Mouse (Mus musculus) erythroblast, embryonic 14.5 days (primary cell): ENCODE measurements around the gene Gtf2i. TPM values are rescaled to one million over a fixed set of nuclear protein-coding genes. Genes with fewer than 3 reads are reported as not detected.

ENCODE experiments used
- H3K27me3 ChIP-seq: 2 replicates; pipeline ENCODE4 v1.6.1; 2012; ENCODE audit warnings: inconsistent platforms; ENCODE audit not compliant: control insufficient read depth
- H3K36me3 ChIP-seq: 2 replicates; pipeline ENCODE4 v1.6.1; 2012; ENCODE audit warnings: mild to moderate bottlenecking, inconsistent platforms; ENCODE audit not compliant: control insufficient read depth
- H3K4me1 ChIP-seq: 2 replicates; pipeline ENCODE4 v1.6.1; 2012; ENCODE audit warnings: inconsistent platforms; ENCODE audit not compliant: control insufficient read depth
- H3K4me3 ChIP-seq: replicated peaks from 2 replicates; pipeline ENCODE3; 2012; ENCODE audit warnings: moderate library complexity, mild to moderate bottlenecking, inconsistent platforms
- H3K9me3 ChIP-seq: 2 replicates; pipeline ENCODE4 v1.6.1; 2012; ENCODE audit warnings: low read length, inconsistent platforms, mixed read lengths; ENCODE audit not compliant: control insufficient read depth
- GATA1 ChIP-seq: IDR thresholded peaks from 2 replicates; pipeline ENCODE4 v1.6.1; 2012; ENCODE audit warnings: low read length, inconsistent platforms, mixed read lengths
- TAL1 ChIP-seq: IDR thresholded peaks from 3 replicates; pipeline ENCODE4 v1.6.1; 2012; ENCODE audit warnings: low read length, inconsistent platforms, mixed read lengths
- polyA plus RNA-seq: library from polyadenylated mRNA; stranded (reverse); fragments of >175 nt; gene quantifications from 2 replicates; pipeline ENCODE4 v1.2.3, GENCODE M21; 2012

Gtf2i gene
- polyA plus RNA-seq, 1 experiment: 4.4 TPM

- Histone ChIP-seq H3K27me3 (no peaks in the 10 kb centered on the region), H3K4me3 (no peak overlapping the region), H3K4me1 (no peaks in the 10 kb centered on the region), H3K9me3 (no peaks in the 10 kb centered on the region), H3K36me3 (peaks cover 95% of the 10 kb centered on the region)
- no peak for TF ChIP-seq GATA1
- TF ChIP-seq TAL1: no peak
Measured at GRCm38 (mm10) chr5:134288071-134288470, 26.5 kb downstream of the Gtf2i start.

DNA sequence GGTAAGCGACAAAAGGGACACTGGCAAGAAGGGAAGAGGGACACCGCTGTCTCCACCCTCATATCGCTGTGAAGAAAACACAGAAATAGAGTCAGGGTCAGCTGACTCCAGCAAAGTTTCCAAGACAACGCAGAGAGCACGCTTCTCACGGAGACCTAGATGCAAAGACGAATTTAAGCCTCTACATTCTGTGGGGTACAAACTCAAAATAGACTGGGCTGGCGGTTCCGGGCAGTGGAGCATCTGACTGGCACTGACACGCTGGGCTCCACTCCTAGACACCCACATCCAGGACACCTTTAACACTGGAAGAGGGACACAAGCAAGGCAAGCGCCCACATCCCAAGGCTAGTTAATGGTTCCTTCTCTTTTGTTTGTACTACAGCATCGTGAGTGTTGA lies 29.6 kb downstream of the Gtf2i start:
- Histone ChIP-seq H3K4me1 (no peaks in the 10 kb centered on the region), H3K9me3 (no peaks in the 10 kb centered on the region), H3K36me3 (peaks cover 94% of the 10 kb centered on the region), H3K4me3 (no peak overlapping the region), H3K27me3 (no peaks in the 10 kb centered on the region)
- TF ChIP-seq GATA1 (no peak), TAL1 (no peak)

DNA sequence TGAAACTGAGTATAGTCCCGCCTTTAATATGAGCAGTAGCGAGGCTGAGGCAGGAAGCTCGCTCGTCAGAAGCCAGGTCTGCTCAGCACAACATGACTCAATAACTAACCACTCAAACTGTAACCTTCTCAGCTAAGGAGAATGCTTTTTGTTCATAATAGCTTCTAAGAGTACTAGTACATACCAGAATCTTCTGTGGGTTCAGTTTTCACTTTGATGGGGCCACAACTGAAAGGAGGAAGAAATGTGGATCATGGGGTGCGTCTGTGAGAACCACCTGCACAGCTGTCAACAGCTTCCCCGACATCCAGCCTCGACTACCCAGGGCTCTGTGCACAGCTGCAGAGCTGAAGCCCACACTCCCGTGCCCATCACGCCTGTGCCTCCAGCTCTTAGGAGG lies 32.0 kb downstream of the Gtf2i start:
- TF ChIP-seq GATA1 (no peak), TAL1 (no peak)
- H3K9me3 ChIP-seq: no peaks in the 10 kb centered on the region
- no peaks in the 10 kb centered on the region for H3K4me1 ChIP-seq
- no peak overlapping the region for H3K4me3 ChIP-seq
- H3K27me3 ChIP-seq: no peaks in the 10 kb centered on the region
- H3K36me3 ChIP-seq: peaks cover 95% of the 10 kb centered on the region

- no peaks in the 10 kb centered on the region for H3K9me3 ChIP-seq
- no peak overlapping the region for H3K4me3 ChIP-seq
- H3K27me3 ChIP-seq: no peaks in the 10 kb centered on the region
- peaks cover 94% of the 10 kb centered on the region for H3K36me3 ChIP-seq
- no peaks in the 10 kb centered on the region; the same call in 1 of the 2 replicates for H3K4me1 ChIP-seq
- TF ChIP-seq TAL1 (no peak), GATA1 (no peak)
Measured at GRCm38 (mm10) chr5:134282076-134282475, 32.5 kb downstream of the Gtf2i start.

GRCm38 (mm10) chr5:134279371-134279770 lies 35.2 kb downstream of the Gtf2i start:
- Histone ChIP-seq H3K4me3 (no peak overlapping the region), H3K9me3 (no peaks in the 10 kb centered on the region), H3K27me3 (no peaks in the 10 kb centered on the region), H3K4me1 (peaks cover 2% of the 10 kb centered on the region; the same call in 1 of the 2 replicates), H3K36me3 (peaks cover 91% of the 10 kb centered on the region)
- TF ChIP-seq TAL1 (no peak), GATA1 (no peak)

DNA sequence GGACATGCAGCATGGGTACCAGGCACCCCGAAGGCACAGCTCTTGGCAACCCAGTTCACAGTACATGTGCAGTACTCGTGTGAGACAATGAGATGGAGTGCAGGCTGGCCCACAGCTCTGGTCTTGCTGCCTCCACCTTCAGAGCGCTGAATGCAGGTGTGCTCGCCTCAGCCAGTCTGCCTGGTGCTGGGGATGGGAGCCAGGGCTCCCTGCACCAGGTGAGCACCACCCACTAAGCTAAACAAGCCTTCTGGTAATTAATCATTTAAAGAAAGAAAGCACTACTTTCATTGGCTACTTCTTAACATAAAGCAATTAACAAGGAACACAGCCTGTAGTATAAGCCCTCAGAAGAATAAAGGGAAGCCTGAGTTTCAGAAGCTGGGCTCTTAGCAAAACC lies 37.5 kb downstream of the Gtf2i start:
- TF ChIP-seq TAL1 (no peak), GATA1 (no peak)
- Histone ChIP-seq H3K4me1 (peaks cover 2% of the 10 kb centered on the region; the same call in 1 of the 2 replicates), H3K4me3 (no peak overlapping the region), H3K27me3 (no peaks in the 10 kb centered on the region), H3K9me3 (no peaks in the 10 kb centered on the region), H3K36me3 (peaks cover 92% of the 10 kb centered on the region)

DNA sequence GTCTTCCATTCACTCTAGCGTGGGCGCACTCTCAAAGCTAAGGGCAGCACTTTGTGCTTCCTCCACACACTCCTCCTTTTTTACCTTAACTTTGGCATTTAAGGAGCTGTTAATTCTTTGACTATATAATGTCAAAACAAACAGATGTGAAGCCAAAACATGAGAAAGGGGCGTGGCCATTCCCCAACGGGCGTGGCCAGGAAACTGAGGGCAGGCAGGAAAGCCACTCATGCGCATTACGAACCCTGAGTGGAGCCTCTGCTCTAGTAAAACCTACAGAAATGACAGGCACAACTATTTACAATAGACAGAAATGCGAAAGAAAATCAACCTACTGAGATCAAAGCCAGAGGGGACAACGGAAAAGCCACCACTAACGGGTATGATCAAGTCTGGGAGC lies 39.0 kb downstream of the Gtf2i start:
- Histone ChIP-seq H3K9me3 (no peaks in the 10 kb centered on the region), H3K4me3 (no peak overlapping the region), H3K27me3 (no peaks in the 10 kb centered on the region), H3K36me3 (peaks cover 91% of the 10 kb centered on the region), H3K4me1 (peaks cover 2% of the 10 kb centered on the region; the same call in 1 of the 2 replicates)
- TF ChIP-seq TAL1 (no peak), GATA1 (no peak)

DNA sequence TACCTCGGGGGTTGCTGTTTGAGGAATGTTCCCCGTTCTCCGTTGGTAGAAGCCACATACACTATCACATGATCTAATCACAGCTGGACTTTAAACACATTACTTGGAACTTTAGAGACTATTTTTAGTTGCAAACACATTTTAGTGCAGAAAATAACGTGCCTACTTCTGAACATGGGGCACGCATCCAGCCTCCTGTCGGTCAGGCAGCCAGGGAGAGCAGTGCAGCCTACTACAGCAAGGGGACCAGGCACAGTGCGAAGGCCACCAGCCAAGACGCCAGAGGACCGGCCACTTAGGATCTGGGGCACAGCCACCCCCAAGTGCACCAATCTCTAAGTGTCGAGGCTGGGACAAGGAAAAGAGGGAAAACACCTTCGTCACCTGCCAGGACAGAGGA lies 39.5 kb downstream of the Gtf2i start:
- peaks cover 2% of the 10 kb centered on the region; the same call in 1 of the 2 replicates for H3K4me1 ChIP-seq
- H3K4me3 ChIP-seq: no peak overlapping the region
- no peaks in the 10 kb centered on the region for H3K9me3 ChIP-seq
- H3K27me3 ChIP-seq: no peaks in the 10 kb centered on the region
- peaks cover 91% of the 10 kb centered on the region for H3K36me3 ChIP-seq
- TF ChIP-seq GATA1: no peak
- no peak for TF ChIP-seq TAL1

- Histone ChIP-seq H3K4me3 (no peak overlapping the region), H3K36me3 (peaks cover 89% of the 10 kb centered on the region), H3K4me1 (peaks cover 2% of the 10 kb centered on the region; the same call in 1 of the 2 replicates), H3K9me3 (no peaks in the 10 kb centered on the region), H3K27me3 (no peaks in the 10 kb centered on the region)
- TF ChIP-seq GATA1 (no peak), TAL1 (no peak)
Measured at GRCm38 (mm10) chr5:134273761-134274160, 40.8 kb downstream of the Gtf2i start.

DNA sequence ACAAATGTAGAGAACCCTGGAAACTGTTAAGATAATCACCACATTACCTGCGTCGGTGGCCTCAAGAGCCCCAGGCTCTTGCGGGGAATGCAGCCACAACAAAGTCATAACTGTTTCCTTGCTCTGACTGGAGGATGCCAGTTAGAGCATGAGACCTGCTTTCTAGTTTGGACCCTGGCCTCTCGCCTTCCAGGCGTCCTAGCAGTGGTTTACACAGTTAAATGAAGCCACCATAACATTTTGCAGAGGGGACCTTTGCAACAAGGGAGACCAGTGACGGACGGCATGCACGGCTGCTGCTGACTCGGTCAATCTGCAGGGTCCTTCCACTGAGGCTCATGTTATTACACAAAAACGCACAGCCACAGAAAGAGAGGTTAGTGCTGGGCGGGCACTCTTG lies 41.8 kb downstream of the Gtf2i start:
- Histone ChIP-seq H3K9me3 (no peaks in the 10 kb centered on the region), H3K36me3 (peaks cover 88% of the 10 kb centered on the region), H3K4me3 (no peak overlapping the region), H3K27me3 (no peaks in the 10 kb centered on the region), H3K4me1 (peaks cover 2% of the 10 kb centered on the region; the same call in 1 of the 2 replicates)
- TF ChIP-seq TAL1 (no peak), GATA1 (no peak)
